Mouse (Mus musculus): ENCODE measurements around the gene Caln1. TPM values are rescaled to one million over a fixed set of nuclear protein-coding genes. Genes with fewer than 3 reads are reported as not detected.
A peak's percentile ranks its signal among the peaks of the same experiment; 100 is the strongest.

Caln1 gene
- polyA plus RNA-seq, 1 experiment from 2014 or later: 0.31 TPM

GRCm38 (mm10) chr5:130586257-130586656 lies 217.0 kb downstream of the Caln1 start:
- H3K27me3 ChIP-seq (ENCODE audit: control insufficient read depth, insufficient read depth, low read length): no peaks in the 10 kb centered on the region
- no peak overlapping the region for H3K9ac ChIP-seq (ENCODE audit: low read length)
- no peaks in the 10 kb centered on the region for H3K4me1 ChIP-seq (ENCODE audit: control insufficient read depth in 2 of 2, insufficient read depth in 2 of 2, low read length in 2 of 2)
- H3K36me3 ChIP-seq (ENCODE audit: control insufficient read depth, insufficient read depth, low read length): no peaks in the 10 kb centered on the region
- no peak overlapping the region for H3K4me2 ChIP-seq (ENCODE audit: low read length)
- H3K9me3 ChIP-seq (ENCODE audit: control insufficient read depth, low read length): peaks cover 12% of the 10 kb centered on the region
- 82% methylated on average over 4 of the region's 4 CpGs for WGBS
- H3K27ac ChIP-seq (replicated peaks in 1 of 2; ENCODE audit: control insufficient read depth in 1 of 2, insufficient read depth in 1 of 2, low read depth in 2 of 2, low read length in 2 of 2): no peak overlapping the region
- H3K4me3 ChIP-seq (ENCODE audit: control insufficient read depth in 1 of 2, insufficient read depth in 1 of 2, low read depth in 1 of 2, low read length in 2 of 2): no peak overlapping the region
- no peak for ATAC-seq (ENCODE audit: insufficient number of reproducible peaks, insufficient read depth, low FRiP score, low read depth)

GRCm38 (mm10) chr5:130596541-130596940 lies 227.3 kb downstream of the Caln1 start:
- Histone ChIP-seq H3K27ac (replicated peaks in 1 of 2; ENCODE audit: control insufficient read depth in 1 of 2, insufficient read depth in 1 of 2, low read depth in 2 of 2, low read length in 2 of 2) (no peak overlapping the region), H3K36me3 (ENCODE audit: control insufficient read depth, insufficient read depth, low read length) (no peaks in the 10 kb centered on the region), H3K9ac (ENCODE audit: low read length) (no peak overlapping the region), H3K27me3 (ENCODE audit: control insufficient read depth, insufficient read depth, low read length) (no peaks in the 10 kb centered on the region), H3K4me1 (ENCODE audit: control insufficient read depth in 2 of 2, insufficient read depth in 2 of 2, low read length in 2 of 2) (no peaks in the 10 kb centered on the region), H3K9me3 (ENCODE audit: control insufficient read depth, low read length) (0 out of 2 replicates have a peak, but pooled peaks cover 2% of the 10 kb centered on the region), H3K4me2 (ENCODE audit: low read length) (no peak overlapping the region), H3K4me3 (ENCODE audit: control insufficient read depth in 1 of 2, insufficient read depth in 1 of 2, low read depth in 1 of 2, low read length in 2 of 2) (no peak overlapping the region)
- 78% methylated on average over 6 of the region's 6 CpGs for WGBS
- ATAC-seq (ENCODE audit: insufficient number of reproducible peaks, insufficient read depth, low FRiP score, low read depth): no peak

DNA sequence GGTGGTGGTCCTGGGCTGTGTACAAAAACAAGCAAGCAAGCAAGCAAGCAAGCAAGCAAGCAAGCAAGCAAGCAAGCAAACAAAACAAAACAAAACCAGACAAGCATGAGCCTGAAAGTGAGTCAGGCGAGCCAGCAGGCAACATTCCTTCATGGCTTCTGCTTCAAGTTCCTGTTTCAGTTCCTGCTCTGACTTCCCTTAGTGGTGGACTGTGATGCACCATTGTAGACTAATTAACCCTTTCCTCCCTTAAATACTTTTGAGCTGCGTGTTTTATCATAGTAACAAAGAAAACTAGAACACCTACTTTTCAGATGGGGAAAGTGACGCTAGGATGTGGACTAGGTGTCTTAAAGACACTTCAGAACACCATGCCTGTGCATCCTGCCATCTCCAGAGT lies 244.4 kb downstream of the Caln1 start:
- WGBS: 69% methylated on average over 3 of the region's 3 CpGs
- no peaks in the 10 kb centered on the region for H3K27me3 ChIP-seq (ENCODE audit: control insufficient read depth, insufficient read depth, low read length)
- ATAC-seq (ENCODE audit: insufficient number of reproducible peaks, insufficient read depth, low FRiP score, low read depth): no peak

DNA sequence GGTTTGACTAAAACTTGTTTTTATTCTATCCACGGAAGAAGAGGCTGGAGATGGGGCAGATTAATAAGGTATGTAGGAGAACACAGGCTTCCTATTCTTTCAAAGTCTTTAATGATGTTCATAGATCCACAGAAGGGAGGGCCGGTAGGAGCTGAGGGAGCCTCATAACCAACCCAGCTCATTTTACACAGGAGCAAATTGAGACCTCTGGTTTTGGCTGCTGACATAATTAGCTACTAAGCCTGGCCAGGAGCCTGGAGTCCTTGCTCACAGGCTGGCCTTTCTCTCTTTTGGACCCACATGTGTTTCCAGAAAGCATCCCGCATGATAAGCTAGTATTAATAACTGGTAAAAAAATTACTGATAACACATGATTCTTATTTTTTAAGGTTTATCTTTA lies 245.0 kb downstream of the Caln1 start:
- no peaks in the 10 kb centered on the region for H3K27me3 ChIP-seq (ENCODE audit: control insufficient read depth, insufficient read depth, low read length)
- H3K4me2 ChIP-seq (ENCODE audit: low read length): no peak overlapping the region
- H3K27ac ChIP-seq (replicated peaks in 1 of 2; ENCODE audit: control insufficient read depth in 1 of 2, insufficient read depth in 1 of 2, low read depth in 2 of 2, low read length in 2 of 2): no peak overlapping the region
- no peak overlapping the region for H3K9ac ChIP-seq (ENCODE audit: low read length)
- WGBS: 63% methylated on average over 3 of the region's 3 CpGs
- no peak overlapping the region for H3K4me3 ChIP-seq (ENCODE audit: control insufficient read depth in 1 of 2, insufficient read depth in 1 of 2, low read depth in 1 of 2, low read length in 2 of 2)
- ATAC-seq (ENCODE audit: insufficient number of reproducible peaks, insufficient read depth, low FRiP score, low read depth): no peak
- no peaks in the 10 kb centered on the region for H3K4me1 ChIP-seq (ENCODE audit: control insufficient read depth in 2 of 2, insufficient read depth in 2 of 2, low read length in 2 of 2)
- H3K36me3 ChIP-seq (ENCODE audit: control insufficient read depth, insufficient read depth, low read length): no peaks in the 10 kb centered on the region
- H3K9me3 ChIP-seq (ENCODE audit: control insufficient read depth, low read length): peaks cover under 1% of the 10 kb centered on the region; the same call in 1 of the 2 replicates

More for the DNA sequence above, 244.4 kb downstream of the Caln1 start:
- no peaks in the 10 kb centered on the region for H3K9me3 ChIP-seq (ENCODE audit: control insufficient read depth, low read length)
- H3K4me3 ChIP-seq (ENCODE audit: control insufficient read depth in 1 of 2, insufficient read depth in 1 of 2, low read depth in 1 of 2, low read length in 2 of 2): no peak overlapping the region
- H3K27ac ChIP-seq (replicated peaks in 1 of 2; ENCODE audit: control insufficient read depth in 1 of 2, insufficient read depth in 1 of 2, low read depth in 2 of 2, low read length in 2 of 2): no peak overlapping the region
- no peaks in the 10 kb centered on the region for H3K36me3 ChIP-seq (ENCODE audit: control insufficient read depth, insufficient read depth, low read length)
- H3K4me2 ChIP-seq (ENCODE audit: low read length): no peak overlapping the region
- no peaks in the 10 kb centered on the region for H3K4me1 ChIP-seq (ENCODE audit: control insufficient read depth in 2 of 2, insufficient read depth in 2 of 2, low read length in 2 of 2)
- H3K9ac ChIP-seq (ENCODE audit: low read length): no peak overlapping the region

DNA sequence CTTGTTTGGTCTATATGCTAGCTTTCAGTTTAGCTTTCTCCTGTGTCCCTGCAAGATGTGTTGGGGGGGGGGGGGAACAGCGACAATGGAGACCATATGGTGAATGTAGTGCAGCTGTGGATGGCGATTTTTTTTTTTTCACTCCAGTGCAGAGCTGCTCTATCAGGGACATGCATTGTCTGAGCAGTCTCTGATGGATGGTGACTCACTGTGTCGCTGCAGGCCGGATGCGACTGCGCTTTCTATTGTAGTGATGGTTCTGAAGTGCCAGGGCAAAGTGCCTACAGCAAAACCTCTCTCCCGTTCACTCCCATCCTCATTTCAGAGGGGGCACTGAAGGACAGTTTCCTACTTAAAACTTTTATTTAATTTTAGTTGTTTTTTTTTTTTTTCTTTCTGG lies 250.8 kb downstream of the Caln1 start:
- Histone ChIP-seq H3K9ac (ENCODE audit: low read length) (no peak overlapping the region), H3K27ac (replicated peaks in 1 of 2; ENCODE audit: control insufficient read depth in 1 of 2, insufficient read depth in 1 of 2, low read depth in 2 of 2, low read length in 2 of 2) (no peak overlapping the region), H3K4me2 (ENCODE audit: low read length) (no peak overlapping the region), H3K9me3 (ENCODE audit: control insufficient read depth, low read length) (peaks cover 6% of the 10 kb centered on the region), H3K36me3 (ENCODE audit: control insufficient read depth, insufficient read depth, low read length) (no peaks in the 10 kb centered on the region), H3K4me3 (ENCODE audit: control insufficient read depth in 1 of 2, insufficient read depth in 1 of 2, low read depth in 1 of 2, low read length in 2 of 2) (no peak overlapping the region), H3K27me3 (ENCODE audit: control insufficient read depth, insufficient read depth, low read length) (no peaks in the 10 kb centered on the region), H3K4me1 (ENCODE audit: control insufficient read depth in 2 of 2, insufficient read depth in 2 of 2, low read length in 2 of 2) (no peaks in the 10 kb centered on the region)
- WGBS: 72% methylated on average over 7 of the region's 7 CpGs
- no peak; the same call in 1 of the 2 replicates for ATAC-seq (ENCODE audit: insufficient number of reproducible peaks, insufficient read depth, low FRiP score, low read depth)

- Histone ChIP-seq H3K9ac (ENCODE audit: low read length) (no peak overlapping the region), H3K36me3 (ENCODE audit: control insufficient read depth, insufficient read depth, low read length) (no peaks in the 10 kb centered on the region), H3K27me3 (ENCODE audit: control insufficient read depth, insufficient read depth, low read length) (no peaks in the 10 kb centered on the region), H3K4me2 (ENCODE audit: low read length) (no peak overlapping the region), H3K27ac (replicated peaks in 1 of 2; ENCODE audit: control insufficient read depth in 1 of 2, insufficient read depth in 1 of 2, low read depth in 2 of 2, low read length in 2 of 2) (peak overlapping the region; percentile 33 to 51; a peak in 2 of 4 replicates), H3K9me3 (ENCODE audit: control insufficient read depth, low read length) (peaks cover 6% of the 10 kb centered on the region), H3K4me1 (ENCODE audit: control insufficient read depth in 2 of 2, insufficient read depth in 2 of 2, low read length in 2 of 2) (no peaks in the 10 kb centered on the region), H3K4me3 (ENCODE audit: control insufficient read depth in 1 of 2, insufficient read depth in 1 of 2, low read depth in 1 of 2, low read length in 2 of 2) (no peak overlapping the region)
- WGBS: 16% methylated on average over 5 of the region's 5 CpGs
- ATAC-seq (ENCODE audit: insufficient number of reproducible peaks, insufficient read depth, low FRiP score, low read depth): peak; percentile 85
These were observed 254.0 kb downstream of the Caln1 start for GRCm38 (mm10) chr5:130623206-130623605.

- Histone ChIP-seq H3K27me3 (ENCODE audit: control insufficient read depth, insufficient read depth, low read length) (no peaks in the 10 kb centered on the region), H3K4me2 (ENCODE audit: low read length) (no peak overlapping the region), H3K9me3 (ENCODE audit: control insufficient read depth, low read length) (peaks cover 3% of the 10 kb centered on the region), H3K36me3 (ENCODE audit: control insufficient read depth, insufficient read depth, low read length) (no peaks in the 10 kb centered on the region), H3K9ac (ENCODE audit: low read length) (no peak overlapping the region), H3K4me3 (ENCODE audit: control insufficient read depth in 1 of 2, insufficient read depth in 1 of 2, low read depth in 1 of 2, low read length in 2 of 2) (no peak overlapping the region), H3K4me1 (ENCODE audit: control insufficient read depth in 2 of 2, insufficient read depth in 2 of 2, low read length in 2 of 2) (no peaks in the 10 kb centered on the region), H3K27ac (replicated peaks in 1 of 2; ENCODE audit: control insufficient read depth in 1 of 2, insufficient read depth in 1 of 2, low read depth in 2 of 2, low read length in 2 of 2) (no peak overlapping the region)
- WGBS: 93% methylated on average over 2 of the region's 2 CpGs
- no peak for ATAC-seq (ENCODE audit: insufficient number of reproducible peaks, insufficient read depth, low FRiP score, low read depth)
These were observed 258.5 kb downstream of the Caln1 start for GRCm38 (mm10) chr5:130627800-130628199.

DNA sequence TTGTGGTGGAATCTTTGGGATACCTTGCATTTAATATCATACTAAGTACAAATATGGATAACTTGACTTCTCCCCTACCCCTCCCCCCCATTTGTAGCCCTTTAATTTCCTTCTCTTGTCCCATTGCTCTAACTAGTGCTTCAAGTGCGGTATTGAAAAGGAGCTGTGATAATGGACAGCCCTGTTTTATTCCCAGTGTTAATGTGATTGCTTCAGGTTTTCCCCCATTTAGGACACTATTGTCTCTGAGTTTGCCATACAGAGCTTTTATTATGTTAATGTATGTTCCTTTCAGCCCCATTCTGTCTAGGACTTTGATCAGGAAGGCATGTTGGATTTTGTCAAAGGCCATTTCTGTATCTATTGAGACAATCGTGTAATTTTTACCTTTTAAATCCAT lies 266.1 kb downstream of the Caln1 start:
- H3K27ac ChIP-seq (replicated peaks in 1 of 2; ENCODE audit: control insufficient read depth in 1 of 2, insufficient read depth in 1 of 2, low read depth in 2 of 2, low read length in 2 of 2): no peak overlapping the region
- no peaks in the 10 kb centered on the region for H3K27me3 ChIP-seq (ENCODE audit: control insufficient read depth, insufficient read depth, low read length)
- H3K4me3 ChIP-seq (ENCODE audit: control insufficient read depth in 1 of 2, insufficient read depth in 1 of 2, low read depth in 1 of 2, low read length in 2 of 2): no peak overlapping the region
- no peaks in the 10 kb centered on the region for H3K9me3 ChIP-seq (ENCODE audit: control insufficient read depth, low read length)
- no peak for ATAC-seq (ENCODE audit: insufficient number of reproducible peaks, insufficient read depth, low FRiP score, low read depth)
- no peaks in the 10 kb centered on the region for H3K36me3 ChIP-seq (ENCODE audit: control insufficient read depth, insufficient read depth, low read length)
- H3K4me1 ChIP-seq (ENCODE audit: control insufficient read depth in 2 of 2, insufficient read depth in 2 of 2, low read length in 2 of 2): no peaks in the 10 kb centered on the region
- H3K4me2 ChIP-seq (ENCODE audit: low read length): no peak overlapping the region
- 81% methylated on average over 2 of the region's 2 CpGs for WGBS
- H3K9ac ChIP-seq (ENCODE audit: low read length): no peak overlapping the region

Data from heart, embryonic 14.5 days (tissue).